Mouse (Mus musculus): ENCODE results near the gene Ush1g.

DNA sequence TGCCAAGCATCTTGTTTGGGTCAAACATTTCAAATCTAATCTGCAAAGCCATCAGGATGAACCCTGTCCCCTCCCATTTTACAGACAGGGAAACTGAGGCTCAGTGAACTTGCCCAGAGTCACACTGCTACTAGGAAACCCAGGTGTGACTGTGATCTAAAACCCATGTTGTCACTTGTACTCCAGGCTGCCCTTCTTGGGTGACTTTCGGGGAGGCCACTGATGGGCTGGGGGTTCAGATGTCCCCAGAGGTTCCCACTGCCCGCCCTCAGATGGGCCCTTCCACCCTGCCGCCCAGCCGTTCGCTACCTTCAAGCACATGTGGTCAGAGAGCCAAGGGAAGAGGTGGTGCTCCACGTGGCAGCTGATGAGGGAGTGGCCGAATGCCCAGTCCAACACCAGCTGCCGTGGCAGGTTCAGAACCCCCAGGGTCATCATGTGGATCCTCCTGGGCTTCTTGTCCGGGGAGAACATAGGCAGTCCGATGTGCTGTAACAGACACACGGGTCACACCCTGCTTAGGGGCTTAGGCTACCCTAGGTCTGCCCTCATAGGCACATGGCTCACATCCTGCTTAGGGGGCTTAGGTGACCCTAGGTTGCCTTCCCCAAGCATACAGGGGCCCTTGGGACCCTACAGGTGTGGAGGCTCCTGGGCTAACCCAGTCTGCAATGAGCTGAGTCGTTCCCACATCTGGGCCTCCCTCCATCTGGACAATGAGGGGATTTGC, 37.8 kb downstream of the Ush1g start:
- TF ChIP-seq GATA1 (IDR thresholded peaks at IDR 0.05; ENCODE audit: low read length) (no peak), TAL1 (IDR thresholded peaks at IDR 0.05; ENCODE audit: low read length) (no peak)

Data from erythroblast, embryonic 14.5 days (primary cell).